Mouse (Mus musculus): ENCODE data around the gene Ubap1l. TPM values are rescaled to one million over a fixed set of nuclear protein-coding genes. Genes with fewer than 3 reads are reported as not detected.

Gene Ubap1l
- polyA plus RNA-seq, 1 experiment from 2014 or later = 0.41 TPM

DNA sequence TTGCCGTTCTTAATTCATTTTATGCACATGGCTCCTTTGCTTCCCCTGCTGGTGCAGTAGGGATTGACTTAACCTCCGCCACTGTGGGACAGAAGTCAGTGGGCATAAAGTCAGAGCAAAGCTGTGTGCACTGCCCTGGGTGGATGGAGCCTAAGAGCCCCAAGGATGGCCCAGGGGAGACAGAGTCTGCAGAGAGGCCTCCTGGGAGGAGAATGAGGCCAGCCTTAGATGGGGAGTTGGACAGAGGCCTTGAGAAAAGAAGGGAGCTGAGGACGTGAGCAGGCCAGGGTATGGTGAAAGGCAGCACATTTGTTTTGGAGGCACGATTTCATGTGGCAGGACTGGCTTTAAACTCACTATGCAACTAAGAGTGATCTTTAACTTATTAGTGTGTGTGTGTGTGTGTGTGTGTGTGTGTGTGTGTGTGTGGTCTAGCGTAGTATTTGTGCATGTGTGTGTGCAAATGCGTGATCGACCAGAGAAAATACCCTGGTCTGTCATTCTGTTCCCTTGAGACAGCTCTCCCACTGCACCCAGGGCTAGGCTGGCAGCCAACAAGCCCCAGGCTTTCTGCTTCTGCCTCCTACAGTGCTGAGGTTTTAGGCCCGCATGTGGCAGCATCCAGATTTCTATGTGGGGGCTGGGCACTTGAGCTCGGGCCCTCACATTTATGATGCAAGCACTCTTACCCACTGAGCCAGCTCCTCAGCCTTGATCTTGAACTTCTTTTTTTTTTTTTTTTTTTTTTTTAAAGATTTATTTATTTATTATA, 14.5 kb downstream of the Ubap1l start:
- Histone ChIP-seq H3K9ac (no peak overlapping the region), H3K4me2 (no peak overlapping the region), H3K36me3 (peaks cover 14% of the 10 kb centered on the region; the same call in 1 of the 2 replicates), H3K9me3 (no peaks in the 10 kb centered on the region), H3K4me3 (no peak overlapping the region), H3K27me3 (no peaks in the 10 kb centered on the region), H3K4me1 (0 out of 2 replicates have a peak, but pooled peaks cover 6% of the 10 kb centered on the region), H3K27ac (peak overlapping the region; percentile 44; the same call in 1 of the 2 replicates)
- WGBS = 71% methylated on average over 9 of the region's 9 CpGs
- no peak; the same call in 1 of the 2 replicates for ATAC-seq (ENCODE audit: insufficient number of reproducible peaks, insufficient read depth, low FRiP score, low TSS enrichment, low read depth)

GRCm38 (mm10) chr9:65381017-65381590, 20.3 kb downstream of the Ubap1l start:
- H3K36me3 ChIP-seq = 0 out of 2 replicates have a peak, but pooled peaks cover 6% of the 10 kb centered on the region
- H3K4me3 ChIP-seq = no peak overlapping the region
- ATAC-seq (ENCODE audit: insufficient number of reproducible peaks, insufficient read depth, low FRiP score, low TSS enrichment, low read depth) = no peak
- H3K27me3 ChIP-seq = no peaks in the 10 kb centered on the region
- no peaks in the 10 kb centered on the region for H3K9me3 ChIP-seq
- no peak overlapping the region for H3K27ac ChIP-seq
- H3K9ac ChIP-seq = no peak overlapping the region
- H3K4me1 ChIP-seq = no peaks in the 10 kb centered on the region
- 70% methylated on average over 4 of the region's 4 CpGs for WGBS
- no peak overlapping the region for H3K4me2 ChIP-seq

GRCm38 (mm10) chr9:65382031-65382750, 21.4 kb downstream of the Ubap1l start:
- Histone ChIP-seq H3K4me3 (no peak overlapping the region), H3K27ac (no peak overlapping the region), H3K4me2 (no peak overlapping the region), H3K27me3 (no peaks in the 10 kb centered on the region), H3K9ac (no peak overlapping the region), H3K36me3 (0 out of 2 replicates have a peak, but pooled peaks cover 6% of the 10 kb centered on the region), H3K4me1 (peaks cover 5% of the 10 kb centered on the region), H3K9me3 (no peaks in the 10 kb centered on the region)
- WGBS = 66% methylated on average over 6 of the region's 6 CpGs
- no peak for ATAC-seq (ENCODE audit: insufficient number of reproducible peaks, insufficient read depth, low FRiP score, low TSS enrichment, low read depth)

DNA sequence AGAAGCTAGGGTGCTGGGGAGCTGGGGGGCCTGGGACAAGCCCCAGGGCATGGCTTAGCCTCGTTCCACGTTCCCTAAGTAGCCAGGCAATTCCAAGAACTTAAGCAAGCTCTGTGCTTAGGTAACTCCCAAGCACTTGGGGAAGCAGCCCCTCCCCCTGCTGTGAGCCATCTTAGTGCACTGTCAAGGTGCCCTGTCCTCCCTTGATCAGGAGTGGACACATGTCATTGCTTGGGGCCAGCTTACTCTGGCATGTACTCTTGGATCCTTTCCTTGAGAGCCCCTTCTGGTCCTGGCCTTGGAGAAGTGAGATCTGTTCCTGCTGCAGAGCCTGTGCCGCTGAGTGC, 21.9 kb downstream of the Ubap1l start:
- WGBS = 39% methylated on average over 3 of the region's 3 CpGs
- Histone ChIP-seq H3K4me1 (peaks cover 5% of the 10 kb centered on the region), H3K9ac (no peak overlapping the region), H3K4me3 (no peak overlapping the region), H3K27me3 (no peaks in the 10 kb centered on the region), H3K27ac (no peak overlapping the region), H3K36me3 (0 out of 2 replicates have a peak, but pooled peaks cover 1% of the 10 kb centered on the region), H3K9me3 (no peaks in the 10 kb centered on the region), H3K4me2 (no peak overlapping the region)
- ATAC-seq (ENCODE audit: insufficient number of reproducible peaks, insufficient read depth, low FRiP score, low TSS enrichment, low read depth) = no peak

- H3K27me3 ChIP-seq = peaks cover 7% of the 10 kb centered on the region
- 60% methylated on average over 3 of the region's 3 CpGs for WGBS
- no peak overlapping the region for H3K9ac ChIP-seq
- no peak overlapping the region for H3K27ac ChIP-seq
- no peaks in the 10 kb centered on the region for H3K9me3 ChIP-seq
- no peak overlapping the region for H3K4me3 ChIP-seq
- no peaks in the 10 kb centered on the region for H3K36me3 ChIP-seq
- peaks cover 5% of the 10 kb centered on the region for H3K4me1 ChIP-seq
- ATAC-seq (ENCODE audit: insufficient number of reproducible peaks, insufficient read depth, low FRiP score, low TSS enrichment, low read depth) = no peak
- no peak overlapping the region for H3K4me2 ChIP-seq
These were observed 23.4 kb downstream of the Ubap1l start for GRCm38 (mm10) chr9:65384276-65384675.

DNA sequence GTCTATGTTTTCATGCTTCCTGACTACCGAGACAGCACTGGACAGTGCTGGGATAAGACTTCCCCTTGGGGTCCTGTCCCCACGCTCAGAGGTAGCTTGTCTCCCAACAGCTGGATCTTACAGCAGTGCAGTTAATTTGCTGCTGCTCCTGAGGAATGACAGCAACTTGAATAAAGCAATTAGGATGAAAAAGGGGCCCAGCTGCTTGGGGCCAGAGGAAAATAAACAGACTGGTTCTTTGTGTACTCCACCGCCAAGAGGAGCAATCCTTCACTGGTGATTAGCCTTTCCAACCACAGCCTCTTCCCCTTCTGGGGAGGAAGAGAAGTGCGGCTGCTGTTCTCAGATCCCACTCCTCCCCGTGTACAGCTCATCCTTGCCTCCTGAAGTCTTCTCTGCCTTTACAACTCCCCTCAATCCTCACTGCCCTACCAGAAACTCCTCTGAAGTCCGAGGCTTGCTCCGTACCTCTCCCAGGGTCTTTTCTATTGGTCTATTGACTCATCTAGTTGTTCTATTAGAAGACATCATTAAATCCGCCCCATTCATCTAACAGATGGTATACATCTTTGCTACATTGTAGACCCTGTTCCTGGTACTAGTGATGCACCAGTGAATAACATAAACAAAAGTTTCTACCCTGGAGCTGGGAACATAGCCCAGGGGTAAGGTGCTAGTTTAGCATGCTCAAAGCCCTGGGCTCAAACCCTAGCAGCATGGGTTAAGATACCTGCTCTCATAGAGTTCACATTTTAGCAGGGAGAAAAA, 25.7 kb downstream of the Ubap1l start:
- H3K9ac ChIP-seq = no peak overlapping the region
- no peak overlapping the region for H3K27ac ChIP-seq
- no peaks in the 10 kb centered on the region; the same call in 1 of the 2 replicates for H3K9me3 ChIP-seq
- H3K27me3 ChIP-seq = peaks cover 30% of the 10 kb centered on the region
- ATAC-seq (ENCODE audit: insufficient number of reproducible peaks, insufficient read depth, low FRiP score, low TSS enrichment, low read depth) = no peak
- H3K4me2 ChIP-seq = no peak overlapping the region
- H3K36me3 ChIP-seq = no peaks in the 10 kb centered on the region
- 28% methylated on average over 8 of the region's 8 CpGs for WGBS
- peaks cover 14% of the 10 kb centered on the region for H3K4me1 ChIP-seq
- no peak overlapping the region for H3K4me3 ChIP-seq

DNA sequence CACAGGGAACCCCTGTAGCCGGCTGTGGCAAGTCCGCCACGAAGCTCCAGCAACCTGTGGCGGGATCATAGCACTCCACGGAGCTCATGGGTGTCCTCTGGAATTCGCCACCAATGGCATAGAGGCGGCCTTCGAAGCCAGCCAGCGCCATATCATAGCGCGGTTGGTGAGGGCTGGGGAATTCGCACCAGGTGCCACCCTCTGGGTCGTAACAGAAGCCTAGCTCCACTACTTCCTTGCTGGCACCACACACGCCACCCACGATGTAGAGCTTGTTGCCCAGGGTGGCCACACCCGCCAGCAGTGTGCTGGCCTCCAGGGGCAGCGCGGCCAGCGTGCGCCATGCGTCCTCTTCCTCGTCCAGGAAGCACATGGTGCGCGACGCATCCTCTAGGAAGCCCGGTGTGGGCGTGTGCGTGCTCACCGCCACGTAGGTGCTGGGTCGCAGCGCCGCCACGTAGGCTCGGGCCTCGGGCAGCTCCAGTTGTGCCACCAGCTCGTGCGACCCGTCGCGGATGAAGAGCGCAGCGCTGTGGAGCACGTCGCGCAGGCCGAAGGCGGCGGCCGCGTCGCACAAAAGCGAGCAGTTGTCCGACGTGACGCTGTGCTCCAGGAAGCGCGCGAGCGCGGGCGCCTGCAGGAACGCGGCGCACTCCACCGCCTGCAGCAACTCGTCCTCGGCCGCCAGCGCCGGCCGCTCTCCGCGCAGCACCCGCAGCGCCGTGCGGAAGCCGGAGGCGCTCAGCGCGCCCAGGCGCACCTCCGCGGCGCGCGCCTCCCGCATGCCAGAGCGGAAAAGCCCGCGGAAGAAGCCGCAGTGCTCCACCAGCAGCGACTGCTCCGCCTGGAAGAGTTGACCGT, 30.1 kb downstream of the Ubap1l start:
- ATAC-seq (ENCODE audit: insufficient number of reproducible peaks, insufficient read depth, low FRiP score, low TSS enrichment, low read depth) = no peak
- H3K9ac ChIP-seq = peak overlapping the region; percentile 69
- H3K4me2 ChIP-seq = peak overlapping the region; percentile 72
- no peaks in the 10 kb centered on the region; the same call in 1 of the 2 replicates for H3K9me3 ChIP-seq
- H3K27me3 ChIP-seq = peaks cover 52% of the 10 kb centered on the region
- peak overlapping the region; percentile 51 for H3K4me3 ChIP-seq
- WGBS = 15% methylated on average over 96 of the region's 96 CpGs
- H3K36me3 ChIP-seq = no peaks in the 10 kb centered on the region
- H3K4me1 ChIP-seq = peaks cover 14% of the 10 kb centered on the region
- no peak overlapping the region for H3K27ac ChIP-seq

DNA sequence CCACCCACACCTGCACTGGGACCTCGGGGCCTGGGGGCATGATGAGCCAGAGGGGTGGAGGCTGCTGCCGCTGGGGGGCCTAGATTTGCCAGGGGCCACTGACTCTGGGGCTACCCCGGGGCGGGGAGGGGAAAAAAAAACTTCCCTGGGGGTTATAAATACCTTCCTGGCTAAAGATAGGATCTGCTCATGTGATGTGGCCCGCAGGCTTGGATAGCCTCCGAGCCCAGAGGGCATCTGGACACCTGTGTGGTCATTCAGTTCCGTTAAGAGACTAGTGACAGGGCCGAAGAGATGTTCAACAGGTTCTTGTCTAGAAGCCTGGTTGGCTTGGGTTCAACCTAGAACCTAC, 30.7 kb downstream of the Ubap1l start, which contains the start of gene Kbtbd13:
Gene Kbtbd13 (minus strand): TSS at position 40 of the 352 bp plus-strand sequence.
- Histone ChIP-seq H3K9me3 (no peaks in the 10 kb centered on the region; the same call in 1 of the 2 replicates), H3K4me3 (peak within 1 kb of the TSS; percentile 51), H3K36me3 (no peaks in the 10 kb centered on the region), H3K27me3 (peaks cover 52% of the 10 kb centered on the region), H3K27ac (no peak within 1 kb of the TSS), H3K4me2 (peak within 1 kb of the TSS; percentile 72), H3K9ac (peak within 1 kb of the TSS; percentile 69), H3K4me1 (peaks cover 10% of the 10 kb centered on the region)
- 42% methylated on average over 8 of the region's 8 CpGs for WGBS
- no peak for ATAC-seq (ENCODE audit: insufficient number of reproducible peaks, insufficient read depth, low FRiP score, low TSS enrichment, low read depth)

GRCm38 (mm10) chr9:65392638-65393364, 32.0 kb downstream of the Ubap1l start:
- WGBS = 27% methylated on average over 6 of the region's 6 CpGs
- Histone ChIP-seq H3K27me3 (peaks cover 56% of the 10 kb centered on the region), H3K4me3 (no peak overlapping the region), H3K27ac (no peak overlapping the region), H3K9me3 (no peaks in the 10 kb centered on the region; the same call in 1 of the 2 replicates), H3K9ac (no peak overlapping the region), H3K36me3 (no peaks in the 10 kb centered on the region), H3K4me2 (no peak overlapping the region), H3K4me1 (peaks cover 10% of the 10 kb centered on the region; the same call in 1 of the 2 replicates)
- no peak for ATAC-seq (ENCODE audit: insufficient number of reproducible peaks, insufficient read depth, low FRiP score, low TSS enrichment, low read depth)

- no peak for ATAC-seq (ENCODE audit: insufficient number of reproducible peaks, insufficient read depth, low FRiP score, low TSS enrichment, low read depth)
- H3K27ac ChIP-seq = no peak overlapping the region
- no peaks in the 10 kb centered on the region for H3K36me3 ChIP-seq
- H3K4me1 ChIP-seq = peaks cover 18% of the 10 kb centered on the region
- no peaks in the 10 kb centered on the region; the same call in 1 of the 2 replicates for H3K9me3 ChIP-seq
- H3K9ac ChIP-seq = no peak overlapping the region
- 42% methylated on average over 2 of the region's 2 CpGs for WGBS
- peaks cover 57% of the 10 kb centered on the region for H3K27me3 ChIP-seq
- H3K4me3 ChIP-seq = no peak overlapping the region
- no peak overlapping the region for H3K4me2 ChIP-seq
These were observed 32.8 kb downstream of the Ubap1l start for GRCm38 (mm10) chr9:65393606-65394005.
